Mouse (Mus musculus): ENCODE results near the gene Ankrd54. TPM values are rescaled to one million over a fixed set of nuclear protein-coding genes. Genes with fewer than 3 reads are reported as not detected.

The Ankrd54 gene
- total and polyA plus RNA-seq, 2 experiments from 2014 or later = 45.5 to 53.5 TPM

DNA sequence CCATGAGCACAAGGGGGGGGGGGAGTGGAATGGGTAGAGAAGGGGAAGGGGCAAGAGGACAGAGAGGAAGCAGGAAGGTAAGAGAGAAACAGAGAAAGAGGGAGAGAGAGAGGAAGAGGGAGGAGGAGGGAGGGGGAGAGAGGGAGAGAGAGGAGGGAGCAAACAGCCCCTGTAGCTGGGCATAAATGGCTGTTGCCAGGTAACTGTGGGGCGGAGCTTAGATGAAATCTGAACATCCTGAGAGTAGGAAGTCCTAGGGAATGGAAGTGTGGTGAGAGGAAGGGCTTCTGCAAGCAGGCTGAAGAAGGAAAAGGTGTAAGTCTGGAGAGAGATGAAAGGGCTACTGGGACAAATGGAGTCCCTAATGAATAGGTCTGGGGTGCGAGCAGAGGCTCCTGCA is 3.6 kb upstream of the Ankrd54 start:
- Histone ChIP-seq H3K27ac (ENCODE audit: low read depth, low read length) (no peak overlapping the region), H3K4me3 (ENCODE audit: low read depth, low read length) (no peak overlapping the region), H3K36me3 (ENCODE audit: insufficient read depth, low read length) (no peaks in the 10 kb centered on the region), H3K27me3 (ENCODE audit: insufficient read depth, low read length) (no peaks in the 10 kb centered on the region), H3K9me3 (ENCODE audit: low read length) (no peaks in the 10 kb centered on the region), H3K4me2 (ENCODE audit: low read depth, low read length, poor library complexity, severe bottlenecking) (no peak overlapping the region), H3K9ac (replicated peaks; ENCODE audit: low read length, poor library complexity, severe bottlenecking) (no peak overlapping the region), H3K4me1 (ENCODE audit: insufficient read depth, low read length) (no peaks in the 10 kb centered on the region)
- TF ChIP-seq CTCF (IDR thresholded peaks at IDR 0.05) = no peak
- DNase-seq (ENCODE audit: low spot score) (no peak), ATAC-seq (ENCODE audit: low FRiP score) (no peak)
- WGBS = 49% methylated on average over 2 of the region's 2 CpGs

DNA sequence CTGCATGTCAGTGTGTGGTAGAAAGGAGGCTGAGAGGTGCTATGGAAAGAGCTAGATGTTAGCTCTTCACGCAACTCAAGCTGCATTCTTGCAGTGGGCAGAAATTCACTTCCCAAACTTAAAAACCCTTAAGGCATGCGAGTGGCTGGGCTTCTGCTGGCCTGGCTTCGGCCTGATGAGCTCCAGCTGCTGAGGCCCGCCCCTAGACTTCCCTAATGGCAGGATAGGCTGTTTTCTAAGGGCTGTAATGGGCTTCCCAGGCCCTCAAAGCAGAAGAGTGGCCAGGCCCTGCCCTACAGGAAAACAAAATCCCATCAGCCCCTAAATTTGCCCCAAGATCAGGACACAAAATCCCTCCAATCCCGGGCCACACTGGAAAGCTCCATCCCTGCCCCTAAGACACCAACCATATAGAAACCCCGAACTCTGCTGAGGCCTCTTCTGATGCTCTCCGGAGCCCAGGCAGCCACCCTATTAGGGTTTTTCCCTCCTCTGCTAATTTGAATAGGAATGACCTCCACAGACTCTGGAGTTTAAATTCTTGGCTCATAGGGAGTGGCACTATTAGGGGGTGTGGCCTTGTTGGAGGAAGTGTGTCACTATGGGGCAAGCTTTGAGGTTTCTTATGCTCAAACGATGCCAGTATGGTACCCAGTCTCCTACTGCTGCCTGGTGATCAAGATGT is 2.5 kb upstream of the Ankrd54 start:
- H3K27ac ChIP-seq (ENCODE audit: low read depth, low read length) = no peak overlapping the region
- TF ChIP-seq CTCF (IDR thresholded peaks at IDR 0.05) = no peak
- DNase-seq (ENCODE audit: low spot score) (no peak), ATAC-seq (ENCODE audit: low FRiP score) (no peak)
- H3K36me3 ChIP-seq (ENCODE audit: insufficient read depth, low read length) = peaks cover under 1% of the 10 kb centered on the region; the same call in 1 of the 2 replicates
- H3K4me1 ChIP-seq (ENCODE audit: insufficient read depth, low read length) = no peaks in the 10 kb centered on the region
- no peak overlapping the region for H3K4me2 ChIP-seq (ENCODE audit: low read depth, low read length, poor library complexity, severe bottlenecking)
- H3K9ac ChIP-seq (replicated peaks; ENCODE audit: low read length, poor library complexity, severe bottlenecking) = no peak overlapping the region
- H3K27me3 ChIP-seq (ENCODE audit: insufficient read depth, low read length) = no peaks in the 10 kb centered on the region
- no peak overlapping the region for H3K4me3 ChIP-seq (ENCODE audit: low read depth, low read length)
- no peaks in the 10 kb centered on the region for H3K9me3 ChIP-seq (ENCODE audit: low read length)
- WGBS = 73% methylated on average over 8 of the region's 8 CpGs

DNA sequence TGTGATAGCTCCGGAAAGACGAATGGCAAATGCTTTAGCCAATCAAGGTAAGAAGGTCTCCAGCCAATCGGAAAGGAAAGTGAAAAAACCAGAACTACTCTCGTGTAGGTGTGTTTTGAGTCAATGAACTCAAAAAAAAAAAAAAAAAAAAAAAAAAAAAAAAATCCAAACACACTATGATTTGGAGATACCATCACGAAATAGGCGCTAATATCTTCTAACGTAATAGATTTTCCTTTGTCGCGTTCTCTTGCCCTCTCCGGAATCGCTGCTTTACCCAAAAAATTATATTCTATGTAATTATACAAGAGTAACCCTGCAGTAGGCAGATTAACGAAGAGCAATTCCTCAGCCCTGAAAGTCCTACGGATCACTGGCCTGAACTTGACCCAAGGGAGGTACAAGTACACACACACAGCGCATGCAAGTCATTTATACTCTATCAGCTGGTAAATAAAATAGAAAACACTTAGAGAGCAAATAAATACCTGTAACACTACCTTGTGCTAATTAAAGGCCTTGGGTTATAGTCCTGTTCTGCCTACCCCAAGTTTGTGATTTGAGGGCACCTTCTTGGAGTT is 557 bp upstream of the Ankrd54 start:
- H3K27me3 ChIP-seq (ENCODE audit: insufficient read depth, low read length) = no peaks in the 10 kb centered on the region
- H3K27ac ChIP-seq (ENCODE audit: low read depth, low read length) = no peak overlapping the region
- ATAC-seq (ENCODE audit: low FRiP score) (no peak), DNase-seq (ENCODE audit: low spot score) (no peak)
- H3K36me3 ChIP-seq (ENCODE audit: insufficient read depth, low read length) = peaks cover 20% of the 10 kb centered on the region
- peak overlapping the region; percentile 18 for H3K4me3 ChIP-seq (ENCODE audit: low read depth, low read length)
- peak overlapping the region; percentile 43 for H3K4me2 ChIP-seq (ENCODE audit: low read depth, low read length, poor library complexity, severe bottlenecking)
- no peak for TF ChIP-seq CTCF (IDR thresholded peaks at IDR 0.05)
- H3K9ac ChIP-seq (replicated peaks; ENCODE audit: low read length, poor library complexity, severe bottlenecking) = no peak overlapping the region
- WGBS = 9% methylated on average over 14 of the region's 14 CpGs
- H3K4me1 ChIP-seq (ENCODE audit: insufficient read depth, low read length) = no peaks in the 10 kb centered on the region
- H3K9me3 ChIP-seq (ENCODE audit: low read length) = no peaks in the 10 kb centered on the region

- peaks cover 33% of the 10 kb centered on the region for H3K36me3 ChIP-seq (ENCODE audit: insufficient read depth, low read length)
- H3K9ac ChIP-seq (replicated peaks; ENCODE audit: low read length, poor library complexity, severe bottlenecking) = no peak overlapping the region
- H3K4me1 ChIP-seq (ENCODE audit: insufficient read depth, low read length) = no peaks in the 10 kb centered on the region
- ATAC-seq (ENCODE audit: low FRiP score) (no peak), DNase-seq (ENCODE audit: low spot score) (no peak)
- H3K27ac ChIP-seq (ENCODE audit: low read depth, low read length) = no peak overlapping the region
- 79% methylated on average over 14 of the region's 14 CpGs for WGBS
- H3K4me2 ChIP-seq (ENCODE audit: low read depth, low read length, poor library complexity, severe bottlenecking) = no peak overlapping the region
- no peaks in the 10 kb centered on the region for H3K9me3 ChIP-seq (ENCODE audit: low read length)
- H3K27me3 ChIP-seq (ENCODE audit: insufficient read depth, low read length) = no peaks in the 10 kb centered on the region
- TF ChIP-seq CTCF (IDR thresholded peaks at IDR 0.05) = no peak
- no peak overlapping the region for H3K4me3 ChIP-seq (ENCODE audit: low read depth, low read length)
Measured at GRCm38 (mm10) chr15:79060887-79061565, 1.7 kb downstream of the Ankrd54 start.

DNA sequence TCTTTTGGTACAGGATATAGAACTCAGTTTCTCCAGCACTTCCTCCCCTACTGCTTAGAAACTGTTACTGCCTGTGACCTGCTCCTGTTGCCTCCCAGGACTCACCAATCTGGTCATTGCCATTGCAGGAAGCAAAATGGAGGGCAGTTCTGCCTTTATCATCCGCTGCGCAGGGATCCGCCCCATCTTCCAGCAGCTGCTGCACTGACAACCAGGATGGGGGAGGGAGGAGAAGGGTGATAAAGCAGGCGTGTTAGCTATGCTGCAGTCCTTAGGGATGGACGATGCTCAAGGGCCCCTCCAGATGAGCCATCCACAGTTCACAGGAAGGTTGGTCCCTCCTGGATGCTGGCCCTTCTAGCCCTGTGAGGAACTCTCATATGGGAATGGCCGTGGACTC is 4.8 kb downstream of the Ankrd54 start:
- WGBS = 90% methylated on average over 6 of the region's 6 CpGs
- Histone ChIP-seq H3K4me1 (ENCODE audit: insufficient read depth, low read length) (no peaks in the 10 kb centered on the region), H3K27me3 (ENCODE audit: insufficient read depth, low read length) (no peaks in the 10 kb centered on the region), H3K9me3 (ENCODE audit: low read length) (no peaks in the 10 kb centered on the region), H3K4me2 (ENCODE audit: low read depth, low read length, poor library complexity, severe bottlenecking) (no peak overlapping the region), H3K9ac (replicated peaks; ENCODE audit: low read length, poor library complexity, severe bottlenecking) (no peak overlapping the region), H3K4me3 (ENCODE audit: low read depth, low read length) (no peak overlapping the region), H3K36me3 (ENCODE audit: insufficient read depth, low read length) (peaks cover 64% of the 10 kb centered on the region), H3K27ac (ENCODE audit: low read depth, low read length) (no peak overlapping the region)
- DNase-seq (ENCODE audit: low spot score) = no peak
- TF ChIP-seq CTCF (IDR thresholded peaks at IDR 0.05) = no peak
- ATAC-seq (ENCODE audit: low FRiP score) = no peak

DNA sequence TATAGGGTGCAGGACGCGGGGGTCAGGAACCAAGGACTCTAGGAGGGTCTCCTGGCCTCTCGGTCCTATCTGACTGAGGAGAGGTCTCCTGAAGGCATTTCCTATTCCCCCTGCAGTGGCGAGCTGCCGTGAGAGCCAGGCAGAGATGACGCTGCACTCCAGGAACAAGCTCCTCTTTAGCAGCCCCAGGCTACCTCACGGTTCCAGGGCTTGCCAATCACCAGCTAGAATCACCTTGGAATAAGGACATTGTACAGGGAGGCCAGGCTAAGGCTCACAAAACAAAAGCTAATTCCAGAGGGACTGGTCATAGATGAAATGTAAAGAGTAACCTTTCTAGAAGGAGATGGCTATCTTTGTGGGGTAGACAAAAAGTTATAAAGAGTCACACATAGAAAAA is 6.1 kb downstream of the Ankrd54 start:
- TF ChIP-seq CTCF (IDR thresholded peaks at IDR 0.05) = no peak
- ATAC-seq (ENCODE audit: low FRiP score) = no peak
- Histone ChIP-seq H3K9me3 (ENCODE audit: low read length) (no peaks in the 10 kb centered on the region), H3K36me3 (ENCODE audit: insufficient read depth, low read length) (peaks cover 66% of the 10 kb centered on the region), H3K4me1 (ENCODE audit: insufficient read depth, low read length) (no peaks in the 10 kb centered on the region), H3K9ac (replicated peaks; ENCODE audit: low read length, poor library complexity, severe bottlenecking) (no peak overlapping the region), H3K27ac (ENCODE audit: low read depth, low read length) (no peak overlapping the region), H3K4me2 (ENCODE audit: low read depth, low read length, poor library complexity, severe bottlenecking) (no peak overlapping the region), H3K27me3 (ENCODE audit: insufficient read depth, low read length) (no peaks in the 10 kb centered on the region), H3K4me3 (ENCODE audit: low read depth, low read length) (no peak overlapping the region)
- DNase-seq (ENCODE audit: low spot score) = no peak
- 88% methylated on average over 7 of the region's 7 CpGs for WGBS

Measured in midbrain, postnatal 0 days (tissue).